Mouse (Mus musculus) bone marrow macrophage, adult 2 months (primary cell): Measurements from ENCODE around the gene Cabs1.

Source experiments
- CTCF ChIP-seq: IDR thresholded peaks from 2 replicates; pipeline ENCODE4 v1.5.1; 2012; ENCODE audit warnings: low read depth, mild to moderate bottlenecking, low read length, moderate library complexity
- POLR2A ChIP-seq: IDR thresholded peaks from 2 replicates; pipeline ENCODE4 v1.6.1; 2012; ENCODE audit warnings: mild to moderate bottlenecking, low read depth, low read length, borderline replicate concordance

- TF ChIP-seq CTCF (no peak), POLR2A (no peak)
Measured at GRCm38 (mm10) chr5:87940752-87941151, 38.5 kb upstream of the Cabs1 start.
